Mouse (Mus musculus): Measurements from ENCODE around the gene Cys1. TPM values are rescaled to one million over a fixed set of nuclear protein-coding genes. Genes with fewer than 3 reads are reported as not detected.

Gene Cys1
- polyA plus RNA-seq (2012; rRNA removed) = 0.95 and 0.97 TPM in 2 replicates

DNA sequence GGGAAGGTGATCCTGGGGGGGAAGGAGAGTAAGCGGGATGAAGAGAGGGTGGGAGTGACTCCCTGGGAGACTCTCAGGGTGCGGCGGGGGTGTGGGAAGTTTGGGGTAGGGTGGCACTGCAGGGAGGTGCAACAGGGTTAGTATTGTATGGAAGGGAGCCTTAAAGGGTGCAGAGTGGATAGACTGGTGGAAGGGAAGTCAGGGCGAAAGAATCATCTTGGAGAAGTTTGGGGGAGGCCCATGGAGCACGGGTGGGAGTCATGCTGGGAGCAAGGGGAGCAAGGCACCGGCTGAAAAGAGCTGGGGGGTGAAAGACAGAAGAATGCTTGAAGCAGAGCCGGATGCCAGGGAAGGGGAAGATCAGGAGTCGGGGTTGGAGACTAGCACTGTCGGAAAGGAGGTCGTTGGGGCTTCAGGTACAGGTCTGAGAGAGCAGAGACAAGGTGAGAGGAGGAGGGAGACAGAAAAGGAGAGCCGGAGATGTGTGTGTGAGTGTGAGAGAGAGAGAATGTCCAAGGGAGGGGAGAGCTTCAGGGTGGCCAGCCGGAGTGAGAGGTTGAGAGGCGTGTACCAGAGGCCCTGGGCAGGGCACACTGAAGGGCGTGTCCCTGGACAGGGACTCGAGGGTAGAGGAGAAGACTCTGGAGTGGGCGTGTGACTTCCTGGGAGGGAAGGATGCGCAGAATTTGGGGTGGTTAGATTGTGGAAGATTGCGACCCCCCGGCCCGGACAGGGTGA, at the start of gene Cys1:
Cys1 (minus strand) TSS at position 528 of the 738 bp plus-strand sequence.

DNA sequence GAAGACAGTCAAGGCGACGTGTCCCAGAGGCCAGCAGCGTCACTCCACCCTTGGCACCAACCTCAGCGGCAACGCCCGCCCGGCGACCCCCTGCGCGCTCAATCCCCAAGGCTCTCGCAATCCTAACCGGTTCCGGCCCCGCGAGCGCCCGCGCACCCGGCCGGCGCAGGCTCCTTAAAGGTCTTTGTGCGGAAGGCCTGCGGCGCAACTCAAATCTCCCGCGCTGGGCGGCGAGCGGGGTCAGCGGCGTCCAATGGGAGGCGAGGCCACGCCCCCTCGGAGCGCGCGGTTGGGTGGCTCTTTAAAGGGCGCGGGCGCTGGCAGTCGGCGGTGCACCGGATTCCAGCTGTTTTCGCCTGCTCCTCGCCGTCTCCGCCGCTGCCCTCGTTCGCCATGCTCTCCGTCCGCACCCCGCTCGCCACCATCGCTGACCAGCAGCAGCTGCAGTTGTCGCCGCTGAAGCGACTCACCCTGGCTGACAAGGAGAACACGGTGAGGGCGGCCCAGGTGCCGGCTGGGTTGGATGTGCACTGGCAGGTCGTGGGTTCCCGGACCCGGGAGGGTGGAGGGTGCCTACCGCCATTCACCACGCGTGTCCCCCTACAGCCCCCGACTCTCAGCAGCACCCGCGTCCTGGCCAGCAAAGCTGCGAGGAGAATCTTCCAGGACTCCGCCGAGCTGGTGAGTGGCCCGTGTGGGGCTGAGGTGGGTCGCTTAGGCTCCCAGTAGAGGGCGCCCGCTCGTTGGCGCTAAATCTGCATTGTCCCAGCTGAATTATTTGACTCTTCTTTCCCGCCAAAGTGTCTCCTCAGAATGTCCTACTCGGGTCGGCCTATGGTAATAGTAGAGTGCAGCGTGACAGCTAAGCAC, 26.6 kb upstream of the Cys1 start, which contains the start of gene Rrm2:
Rrm2 (plus strand) TSS at position 288 of the 870 bp plus-strand sequence.

DNA sequence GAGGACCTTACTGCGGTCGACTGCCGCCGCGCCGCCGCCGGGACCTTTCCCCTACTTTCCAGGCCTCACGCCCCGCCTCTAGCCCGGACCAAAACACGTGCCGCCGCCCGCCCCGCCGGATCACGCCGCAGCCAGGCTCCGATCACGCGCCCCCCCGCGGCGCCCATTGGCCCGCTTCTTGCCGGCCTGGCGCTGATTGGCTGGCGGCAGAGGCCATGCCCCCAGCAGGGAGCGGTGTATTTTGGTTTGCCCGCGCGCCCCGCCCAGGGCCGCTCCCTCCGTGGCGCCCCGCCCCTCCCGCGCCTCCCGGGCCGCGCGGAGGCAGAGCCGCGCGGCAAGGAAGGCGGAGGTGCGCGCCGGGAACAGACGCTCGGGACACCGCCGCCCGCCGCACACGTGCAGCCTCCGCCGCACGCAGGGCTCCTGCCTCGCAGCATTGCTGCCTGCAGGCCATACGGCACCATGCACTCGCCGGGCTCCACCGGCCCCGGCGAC, 30.5 kb downstream of the Cys1 start, which contains the start of gene Klf11:
Klf11 (plus strand) TSS at position 212 of the 495 bp plus-strand sequence.

Other genes starting within 250 kb of the Cys1 start
- 3.7 and 4.0 TPM in 2 replicates for gene Taf1b, start 183.5 kb downstream of the Cys1 start, polyA plus RNA-seq (2012; rRNA removed)
- gene Grhl1, start 109.5 kb downstream of the Cys1 start, polyA plus RNA-seq (2012; rRNA removed) = 0.26 and 0.27 TPM in 2 replicates
- 4.6 and 5.0 TPM in 2 replicates for gene Klf11, start 30.5 kb downstream of the Cys1 start, polyA plus RNA-seq (2012; rRNA removed)
- 58.1 and 63.5 TPM in 2 replicates for gene Rrm2, start 26.4 kb upstream of the Cys1 start, polyA plus RNA-seq (2012; rRNA removed)
- 1.1 and 1.3 TPM in 2 replicates for gene Mboat2, start 149.1 kb upstream of the Cys1 start, polyA plus RNA-seq (2012; rRNA removed)